ENCODE assay signal across 9 mouse cellular contexts in genomic region chr2:85050001-85050634, GRCm38 (mm10). TPM values are rescaled to one million over a fixed set of nuclear protein-coding genes. Genes with fewer than 3 reads are reported as not detected.
DNase-seq lines count a peak whose midpoint lies in the region; ATAC-seq and TF ChIP-seq lines count a peak whose summit lies in the region.
"Had no signal": no experiment of that assay in that cellular context is flagged by ENCODE, and none has a peak within 500 bp of the region (broad histone marks: within the 10 kb centered on the region; RNA-seq: fewer than 3 reads in every experiment).

No protein-coding gene starts in this region.

- TF ChIP-seq POLR2A in cortical plate, adult 2 months (IDR thresholded peaks at IDR 0.05; ENCODE audit: extremely low read depth, insufficient read depth, low read length): no peak

- H3K9ac ChIP-seq in hindbrain, embryonic 16.5 days (ENCODE audit: low read depth, low read length): peak overlapping the region; percentile 51
- peak overlapping the region; percentile 41 for H3K9ac ChIP-seq in midbrain, embryonic 12.5 days (replicated peaks)
- peak overlapping the region; percentile 75 for H3K9ac ChIP-seq in stomach, postnatal 0 days (ENCODE audit: low read length)
- H3K9ac ChIP-seq: liver, embryonic 14.5 days had no signal

- peaks cover 41% of the 10 kb centered on the region for H3K36me3 ChIP-seq in hindbrain, embryonic 16.5 days (ENCODE audit: control insufficient read depth, insufficient read depth, low read length)
- H3K36me3 ChIP-seq in limb, embryonic 10.5 days: peaks cover 60% of the 10 kb centered on the region
- peaks cover 58% of the 10 kb centered on the region for H3K36me3 ChIP-seq in midbrain, embryonic 12.5 days
- H3K36me3 ChIP-seq in stomach, postnatal 0 days (ENCODE audit: control insufficient read depth, insufficient read depth, low read length): peaks cover 23% of the 10 kb centered on the region

- no peak for TF ChIP-seq EP300 in stomach, postnatal 0 days (optimal IDR thresholded peaks at IDR 0.05)

- H3K4me3 ChIP-seq in cortical plate, adult 2 months (ENCODE audit: insufficient read depth, low read length): peak overlapping the region; percentile 87
- peak overlapping the region; percentile 31 for H3K4me3 ChIP-seq in hindbrain, embryonic 16.5 days (ENCODE audit: low read length)
- peak overlapping the region; percentile 45 for H3K4me3 ChIP-seq in limb, embryonic 10.5 days
- H3K4me3 ChIP-seq in midbrain, embryonic 12.5 days: peak overlapping the region; percentile 29
- peak overlapping the region; percentile 48 for H3K4me3 ChIP-seq in stomach, postnatal 0 days (ENCODE audit: low read depth, low read length)

- peak overlapping the region; percentile 66 for H3K4me2 ChIP-seq in hindbrain, embryonic 16.5 days (ENCODE audit: low read length)
- peak overlapping the region; percentile 71 for H3K4me2 ChIP-seq in midbrain, embryonic 12.5 days (replicated peaks)
- H3K4me2 ChIP-seq in stomach, postnatal 0 days (replicated peaks; ENCODE audit: low read depth): peak overlapping the region; percentile 77

- no peak for TF ChIP-seq CTCF in cortical plate, adult 2 months (IDR thresholded peaks at IDR 0.05; ENCODE audit: extremely low read depth, insufficient read depth, low read length)
- no peak for TF ChIP-seq CTCF in stomach, postnatal 0 days (IDR thresholded peaks at IDR 0.05; ENCODE audit: low read depth)

- no peaks in the 10 kb centered on the region for H3K9me3 ChIP-seq in hindbrain, embryonic 16.5 days (ENCODE audit: control insufficient read depth, low read length)
- no peaks in the 10 kb centered on the region for H3K9me3 ChIP-seq in limb, embryonic 10.5 days (replicated peaks)
- no peaks in the 10 kb centered on the region for H3K9me3 ChIP-seq in midbrain, embryonic 12.5 days
- no peaks in the 10 kb centered on the region for H3K9me3 ChIP-seq in stomach, postnatal 0 days (ENCODE audit: control insufficient read depth, low read length)

- H3K4me1 ChIP-seq in cortical plate, adult 2 months (ENCODE audit: control insufficient read depth, insufficient read depth, low read length): peaks cover 4% of the 10 kb centered on the region; the same call in 1 of the 2 replicates
- H3K4me1 ChIP-seq in hindbrain, embryonic 16.5 days (ENCODE audit: control insufficient read depth, insufficient read depth, low read depth, low read length): peaks cover 34% of the 10 kb centered on the region
- H3K4me1 ChIP-seq in limb, embryonic 10.5 days: peaks cover 42% of the 10 kb centered on the region
- H3K4me1 ChIP-seq in midbrain, embryonic 12.5 days: peaks cover 37% of the 10 kb centered on the region
- H3K4me1 ChIP-seq in stomach, postnatal 0 days (replicated peaks; ENCODE audit: control insufficient read depth, insufficient read depth): 0 out of 2 replicates have a peak, but pooled peaks cover 6% of the 10 kb centered on the region

- peak; percentile 17 for ATAC-seq in hindbrain, embryonic 16.5 days
- ATAC-seq in midbrain, embryonic 12.5 days (ENCODE audit: low FRiP score, low read depth): peak; percentile 42
- ATAC-seq in stomach, postnatal 0 days (ENCODE audit: low FRiP score, low TSS enrichment): peak; percentile 36
- no peak for ATAC-seq in erythroid progenitor cell, adult 5-6 weeks (replicated peaks; ENCODE audit: low FRiP score, poor library complexity, severe bottlenecking)

- intact Hi-C loops in gastrocnemius, postnatal 14 days (cut with DNase I; ENCODE audit: low total_unique reads): no loop called here

- H3K27me3 ChIP-seq in hindbrain, embryonic 16.5 days (replicated peaks; ENCODE audit: control insufficient read depth, insufficient read depth, low read length): no peaks in the 10 kb centered on the region
- H3K27me3 ChIP-seq in limb, embryonic 10.5 days (ENCODE audit: low read depth, poor library complexity, severe bottlenecking): no peaks in the 10 kb centered on the region
- H3K27me3 ChIP-seq in midbrain, embryonic 12.5 days: no peaks in the 10 kb centered on the region
- H3K27me3 ChIP-seq in stomach, postnatal 0 days (ENCODE audit: control insufficient read depth, insufficient read depth, low read length): no peaks in the 10 kb centered on the region

- WGBS in hindbrain, embryonic 16.5 days: 8% methylated on average over 9 of the region's 10 CpGs
- WGBS in limb, embryonic 10.5 days: 6% methylated on average over 10 of the region's 10 CpGs
- 3% methylated on average over 10 of the region's 10 CpGs for WGBS in midbrain, embryonic 12.5 days
- 4% methylated on average over 10 of the region's 10 CpGs for WGBS in stomach, postnatal 0 days

- peak overlapping the region; percentile 86 for H3K27ac ChIP-seq in cortical plate, adult 2 months (ENCODE audit: insufficient read depth, low read length)
- H3K27ac ChIP-seq in hindbrain, embryonic 16.5 days (ENCODE audit: low read depth, low read length): peak overlapping the region; percentile 56
- H3K27ac ChIP-seq in limb, embryonic 10.5 days: peak overlapping the region; percentile 80
- H3K27ac ChIP-seq in midbrain, embryonic 12.5 days (replicated peaks): peak overlapping the region; percentile 95
- peak overlapping the region; percentile 99 for H3K27ac ChIP-seq in stomach, postnatal 0 days (replicated peaks)
- H3K27ac ChIP-seq: liver, embryonic 14.5 days had no signal

- peak; percentile 95 for DNase-seq in NIH3T3 (ENCODE audit: low read depth)
- DNase-seq in gastrocnemius, postnatal 14 days: peak; percentile 82
- DNase-seq in limb, embryonic 10.5 days (ENCODE audit: low spot score): peak; percentile 62
- DNase-seq in stomach, postnatal 0 days (ENCODE audit: low spot score): peak; percentile 86

RNA-seq across cellular contexts. Expression of gene Tnks1bp1, which starts 2.3 kb away (rescaled TPM):
- polyA plus RNA-seq in cortical plate, adult 2 months (2012; rRNA removed): 55.4 and 62.8 TPM in 2 replicates
- total RNA-seq in gastrocnemius, postnatal 14 days (2021): 10 to 100 TPM; 47.3 to 48.5 TPM
- 19.6 and 29.8 TPM in 2 replicates for polyA plus RNA-seq in hindbrain, embryonic 16.5 days (2015; fragmentation: Nextera tagmentation; extraction: Ambion mirVana)
- polyA plus RNA-seq in limb, embryonic 10.5 days (2016; fragmentation: Nextera tagmentation; extraction: Ambion mirVana): 28.7 and 32.0 TPM in 2 replicates
- polyA plus RNA-seq in midbrain, embryonic 12.5 days (2016; fragmentation: Nextera tagmentation; extraction: Ambion mirVana): 40.3 and 48.0 TPM in 2 replicates
- polyA plus RNA-seq in stomach, postnatal 0 days (2015; fragmentation: Nextera tagmentation; extraction: Ambion mirVana): 32.9 and 34.0 TPM in 2 replicates
- total RNA-seq in erythroid progenitor cell, adult 5-6 weeks (2015; ENCODE audit: low replicate concordance): 1.1 TPM in 1 of 2 replicates, not detected in the other
- total RNA-seq in erythroid progenitor cell, adult 5-6 weeks (2017; ENCODE audit: low replicate concordance): 0.23 and 2.6 TPM in 2 replicates

RNA-seq across cellular contexts. Expression of gene P2rx3, which starts 12.9 kb away (rescaled TPM):
- polyA plus RNA-seq in cortical plate, adult 2 months (2012; rRNA removed): 1.7 and 2.2 TPM in 2 replicates
- under 1 TPM; 0.89 to 0.92 TPM for total RNA-seq in gastrocnemius, postnatal 14 days (2021)
- 8.0 and 11.2 TPM in 2 replicates for polyA plus RNA-seq in hindbrain, embryonic 16.5 days (2015; fragmentation: Nextera tagmentation; extraction: Ambion mirVana)
- 2.1 and 2.8 TPM in 2 replicates for polyA plus RNA-seq in limb, embryonic 10.5 days (2016; fragmentation: Nextera tagmentation; extraction: Ambion mirVana)
- 3.2 and 4.1 TPM in 2 replicates for polyA plus RNA-seq in midbrain, embryonic 12.5 days (2016; fragmentation: Nextera tagmentation; extraction: Ambion mirVana)
- polyA plus RNA-seq in stomach, postnatal 0 days (2015; fragmentation: Nextera tagmentation; extraction: Ambion mirVana): 0.62 and 0.73 TPM in 2 replicates
- total RNA-seq in erythroid progenitor cell, adult 5-6 weeks (2015; ENCODE audit: low replicate concordance): 1.1 and 1.3 TPM in 2 replicates
- not detected in 2 replicates for total RNA-seq in erythroid progenitor cell, adult 5-6 weeks (2017; ENCODE audit: low replicate concordance)

RNA-seq across cellular contexts. Expression of gene Ssrp1, which starts 13.1 kb away (rescaled TPM):
- 92.4 and 110 TPM in 2 replicates for polyA plus RNA-seq in cortical plate, adult 2 months (2012; rRNA removed)
- total RNA-seq in gastrocnemius, postnatal 14 days (2021): 10 to 100 TPM; 34.0 to 44.2 TPM
- 156 and 166 TPM in 2 replicates for polyA plus RNA-seq in hindbrain, embryonic 16.5 days (2015; fragmentation: Nextera tagmentation; extraction: Ambion mirVana)
- 421 and 433 TPM in 2 replicates for polyA plus RNA-seq in limb, embryonic 10.5 days (2016; fragmentation: Nextera tagmentation; extraction: Ambion mirVana)
- 261 and 262 TPM in 2 replicates for polyA plus RNA-seq in midbrain, embryonic 12.5 days (2016; fragmentation: Nextera tagmentation; extraction: Ambion mirVana)
- polyA plus RNA-seq in stomach, postnatal 0 days (2015; fragmentation: Nextera tagmentation; extraction: Ambion mirVana): 84.8 and 90.0 TPM in 2 replicates
- 112 TPM in 2 replicates for total RNA-seq in erythroid progenitor cell, adult 5-6 weeks (2015; ENCODE audit: low replicate concordance)
- total RNA-seq in erythroid progenitor cell, adult 5-6 weeks (2017; ENCODE audit: low replicate concordance): 221 and 237 TPM in 2 replicates

Comparison
In these comparisons a context has a peak if more than half of its experiments do, and no peak if none do; other contexts are left out.
1. H3K4me3 ChIP-seq: peak in every context shown above with its lines; median percentile 87 in cortical plate, adult 2 months; 48 in stomach, postnatal 0 days; 45 in limb, embryonic 10.5 days; 31 in hindbrain, embryonic 16.5 days; 29 in midbrain, embryonic 12.5 days.